Mouse (Mus musculus) liver, adult 2 months (tissue): ENCODE data around the gene Hist2h3b. TPM values are rescaled to one million over a fixed set of nuclear protein-coding genes. Genes with fewer than 3 reads are reported as not detected.
A peak's percentile ranks its signal among the peaks of the same experiment; 100 is the strongest.
"Not testable (repeated sequence)": the region's sequence is repeated elsewhere in the genome, so short reads cannot be mapped to it uniquely, and the experiment has no call there.

Experiments used
- DNase-seq: peaks from one replicate; pipeline ENCODE4 v3.0.0-alpha.2; 2011; ENCODE audit warnings: low read depth, low spot score; ENCODE audit errors: extremely low read depth
- H3K27ac ChIP-seq: fragments of 200-500 bp; replicated peaks from 2 replicates; pipeline ENCODE4 v1.5.1; 2012; ENCODE audit warnings: low read depth, mild to moderate bottlenecking, control low read depth, inconsistent platforms, low read length; ENCODE audit not compliant: insufficient read depth
- H3K27me3 ChIP-seq: fragments of 200-500 bp; 2 replicates; pipeline ENCODE4 v1.6.1; 2012; ENCODE audit warnings: mild to moderate bottlenecking, moderate library complexity, low read length, inconsistent platforms; ENCODE audit not compliant: control insufficient read depth, insufficient read depth
- H3K36me3 ChIP-seq: fragments of 200-500 bp; 2 replicates; pipeline ENCODE4 v1.6.1; 2012; ENCODE audit warnings: low read length, inconsistent platforms; ENCODE audit not compliant: control insufficient read depth, insufficient read depth
- H3K4me1 ChIP-seq: fragments of 200-500 bp; 2 replicates; pipeline ENCODE4 v1.6.1; 2011; ENCODE audit warnings: low read length; ENCODE audit not compliant: control insufficient read depth, insufficient read depth
- H3K4me3 ChIP-seq: fragments of 200-500 bp; 2 replicates; pipeline ENCODE4 v1.5.1; 2011; ENCODE audit warnings: low read depth, mild to moderate bottlenecking, control low read depth, low read length, moderate library complexity; ENCODE audit not compliant: insufficient read depth
- H3K79me2 ChIP-seq: fragments of 200-500 bp; 2 replicates; pipeline ENCODE4 v1.6.1; 2012; ENCODE audit warnings: inconsistent platforms, mild to moderate bottlenecking, low read length, moderate library complexity; ENCODE audit not compliant: control insufficient read depth, insufficient read depth
- H3K9ac ChIP-seq: fragments of 200-500 bp; 2 replicates; pipeline ENCODE4 v1.6.1; 2012; ENCODE audit warnings: low read depth, mild to moderate bottlenecking, control low read depth, inconsistent platforms, low read length
- CTCF ChIP-seq: fragments of 200-500 bp; IDR thresholded peaks from 2 replicates; pipeline ENCODE4 v1.5.1; 2011; ENCODE audit warnings: low read depth, low read length, control low read depth
- POLR2A ChIP-seq: fragments of 200-500 bp; IDR thresholded peaks from 2 replicates; pipeline ENCODE4 v1.6.1; 2011; ENCODE audit warnings: low read length, control low read depth; ENCODE audit not compliant: insufficient read depth; ENCODE audit errors: extremely low read depth
- WGBS: fragments of 180-500 bp; shearing (Covaris S2); methylation state at CpG from one replicate; pipeline ENCODE4 v1.1.7; 2018; 5-methylcytosine and 5-hydroxymethylcytosine counted together
- polyA plus RNA-seq: library from polyadenylated mRNA; depleted of rRNA; stranded (reverse); fragments of >200 nt; gene quantifications from 2 replicates; pipeline ENCODE4 v1.2.3, GENCODE M21; 2012; rRNA removed
- total RNA-seq: library from RNA; depleted of rRNA; stranded (reverse); fragments of >200 nt; gene quantifications from 2 replicates; pipeline ENCODE4 v1.2.3, GENCODE M21; 2014; rRNA removed

Gene Hist2h3b
- 29.2 and 49.8 TPM in 2 replicates for total RNA-seq
- 5.7 and 5.8 TPM in 2 replicates for polyA plus RNA-seq

DNA sequence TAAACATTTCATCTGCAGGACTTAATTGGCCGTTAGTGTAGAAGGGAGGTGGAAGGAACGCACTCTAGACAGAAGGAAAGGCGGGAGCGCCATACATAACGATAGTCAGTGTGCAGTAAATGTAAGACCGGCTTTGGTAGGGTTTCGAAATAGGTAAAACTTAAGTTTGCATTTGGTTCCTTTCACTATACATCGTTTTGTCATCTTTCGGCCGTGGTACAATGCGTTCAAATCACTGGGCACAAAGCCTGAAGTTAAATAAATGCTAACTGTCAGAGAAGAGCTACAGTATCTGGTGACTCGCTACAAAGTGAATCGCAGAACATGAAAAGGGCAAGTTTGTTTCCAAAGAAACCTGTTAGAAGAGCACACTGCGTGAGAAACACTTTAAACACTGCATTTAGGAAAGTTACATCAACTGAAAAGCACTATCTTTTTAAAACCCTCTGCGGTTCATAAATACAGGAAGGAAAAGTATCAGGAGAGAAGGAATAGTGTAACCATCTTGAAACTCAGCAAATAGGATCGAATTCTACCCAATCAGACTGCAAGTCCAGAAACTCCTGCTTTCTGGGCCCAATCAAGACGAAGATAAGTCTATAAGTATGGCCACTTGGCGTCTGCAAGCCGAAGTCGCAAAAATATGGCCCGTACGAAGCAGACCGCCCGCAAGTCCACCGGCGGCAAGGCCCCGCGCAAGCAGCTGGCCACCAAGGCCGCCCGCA is at the start of gene Hist2h3b:
Gene Hist2h3b, plus strand, starts transcription at position 604 of the 725 bp plus-strand sequence.
- H3K4me1 ChIP-seq: peaks cover 8% of the 10 kb centered on the region; the same call in 1 of the 2 replicates
- TF ChIP-seq POLR2A (peak; percentile 92), CTCF (no peak)
- DNase-seq: peak; percentile 96
- H3K9ac ChIP-seq: peak within 1 kb of the TSS; percentile 59
- 18% methylated on average over 30 of the region's 30 CpGs for WGBS
- peak within 1 kb of the TSS; percentile 64 for H3K4me3 ChIP-seq
- H3K79me2 ChIP-seq: no peaks in the 10 kb centered on the region
- H3K27ac ChIP-seq: peak within 1 kb of the TSS; percentile 84
- H3K36me3 ChIP-seq: no peaks in the 10 kb centered on the region
- no peaks in the 10 kb centered on the region for H3K27me3 ChIP-seq

DNA sequence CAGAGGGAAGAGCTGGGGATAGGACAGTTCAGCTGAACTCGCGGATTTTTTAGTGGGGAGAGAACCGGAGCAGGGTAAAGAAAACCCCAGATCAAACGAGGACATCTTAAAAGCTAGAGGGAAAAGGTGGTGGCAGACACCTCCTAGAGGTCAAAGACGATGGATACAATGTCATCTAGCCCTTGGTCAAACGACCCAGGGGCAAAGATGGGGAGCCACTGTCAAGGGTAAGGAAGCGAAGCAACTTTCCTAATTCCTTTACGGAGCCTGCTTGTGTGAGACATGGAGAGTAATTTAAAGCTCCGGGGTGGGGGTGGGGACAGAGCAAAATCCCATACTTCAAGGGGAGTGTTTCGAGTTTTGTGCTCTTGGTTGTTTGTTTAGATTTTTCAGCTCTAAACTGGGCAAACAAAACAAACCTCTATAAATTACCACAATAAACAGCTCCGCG is 49.2 kb upstream of the Hist2h3b start:
- 0% methylated on average over 12 of the region's 12 CpGs for WGBS
- peak overlapping the region; percentile 97 for H3K27ac ChIP-seq
- no peaks in the 10 kb centered on the region for H3K79me2 ChIP-seq
- TF ChIP-seq CTCF (no peak; the same call in 1 of the 2 replicates), POLR2A (no peak)
- H3K4me3 ChIP-seq: peak overlapping the region; percentile 58
- H3K36me3 ChIP-seq: no peaks in the 10 kb centered on the region
- peak overlapping the region; percentile 94 for H3K9ac ChIP-seq
- H3K4me1 ChIP-seq: peaks cover 13% of the 10 kb centered on the region
- peak; percentile 55 for DNase-seq
- no peaks in the 10 kb centered on the region for H3K27me3 ChIP-seq

DNA sequence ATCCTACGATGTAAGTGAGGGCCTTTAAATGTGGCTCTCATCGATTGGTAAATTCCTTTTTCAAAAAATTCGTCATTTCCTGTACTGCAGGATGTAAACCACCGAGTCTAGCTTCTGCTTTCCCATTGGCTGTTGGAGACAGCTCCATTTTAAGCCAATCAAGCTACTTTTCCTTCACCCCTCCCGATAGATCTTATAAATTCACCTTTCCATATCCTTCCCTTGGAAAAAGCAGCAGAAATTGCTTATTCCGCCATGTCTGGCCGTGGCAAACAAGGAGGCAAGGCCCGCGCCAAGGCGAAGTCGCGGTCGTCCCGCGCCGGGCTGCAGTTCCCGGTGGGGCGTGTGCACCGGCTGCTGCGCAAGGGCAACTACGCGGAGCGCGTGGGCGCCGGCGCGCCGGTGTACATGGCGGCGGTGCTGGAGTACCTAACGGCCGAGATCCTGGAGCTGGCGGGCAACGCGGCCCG is 48.8 kb upstream of the Hist2h3b start, which contains the start of the genes Bola1 and Hist2h2ab:
Gene Bola1, minus strand, starts transcription at position 49 of the 470 bp plus-strand sequence.
Gene Hist2h2ab, plus strand, starts transcription at position 205 of the 470 bp plus-strand sequence.
- peak within 1 kb of the TSS; percentile 97 for H3K27ac ChIP-seq
- TF ChIP-seq POLR2A: peak; percentile 53; the same call in 1 of the 2 replicates
- no peak for TF ChIP-seq CTCF
- H3K27me3 ChIP-seq: no peaks in the 10 kb centered on the region
- H3K4me3 ChIP-seq: peak within 1 kb of the TSS; percentile 85
- under 1% methylated on average over 37 of the region's 37 CpGs for WGBS
- no peaks in the 10 kb centered on the region for H3K79me2 ChIP-seq
- no peaks in the 10 kb centered on the region for H3K36me3 ChIP-seq
- peak; percentile 94 for DNase-seq
- peak within 1 kb of the TSS; percentile 94 for H3K9ac ChIP-seq
- peaks cover 13% of the 10 kb centered on the region for H3K4me1 ChIP-seq

DNA sequence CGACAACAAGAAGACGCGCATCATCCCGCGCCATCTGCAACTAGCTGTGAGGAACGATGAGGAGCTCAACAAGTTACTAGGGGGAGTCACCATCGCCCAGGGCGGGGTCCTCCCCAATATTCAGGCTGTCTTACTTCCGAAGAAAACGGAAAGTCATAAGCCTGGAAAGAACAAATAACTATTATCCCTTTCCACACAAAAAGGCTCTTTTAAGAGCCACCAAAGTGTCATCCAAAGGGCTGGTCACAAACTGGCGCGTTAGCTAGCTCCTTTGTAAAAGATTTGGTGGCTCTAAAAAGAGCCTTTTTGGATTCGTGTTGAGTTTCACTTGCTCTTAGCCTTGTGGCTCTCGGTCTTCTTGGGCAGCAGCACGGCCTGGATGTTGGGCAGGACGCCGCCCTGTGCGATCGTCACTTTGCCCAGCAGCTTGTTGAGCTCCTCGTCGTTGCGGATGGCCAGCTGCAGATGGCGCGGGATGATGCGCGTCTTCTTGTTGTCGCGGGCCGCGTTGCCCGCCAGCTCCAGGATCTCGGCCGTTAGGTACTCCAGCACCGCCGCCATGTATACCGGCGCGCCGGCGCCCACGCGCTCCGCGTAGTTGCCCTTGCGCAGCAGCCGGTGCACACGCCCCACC is 48.2 kb upstream of the Hist2h3b start:
- H3K79me2 ChIP-seq, H3K27me3 ChIP-seq, H3K36me3 ChIP-seq, DNase-seq: not testable (repeated sequence)
- peak overlapping the region; percentile 97 for H3K27ac ChIP-seq
- peaks cover 13% of the 10 kb centered on the region for H3K4me1 ChIP-seq
- peak overlapping the region; percentile 85 for H3K4me3 ChIP-seq
- H3K9ac ChIP-seq: peak overlapping the region; percentile 93
- WGBS: under 1% methylated on average over 45 of the region's 47 CpGs

DNA sequence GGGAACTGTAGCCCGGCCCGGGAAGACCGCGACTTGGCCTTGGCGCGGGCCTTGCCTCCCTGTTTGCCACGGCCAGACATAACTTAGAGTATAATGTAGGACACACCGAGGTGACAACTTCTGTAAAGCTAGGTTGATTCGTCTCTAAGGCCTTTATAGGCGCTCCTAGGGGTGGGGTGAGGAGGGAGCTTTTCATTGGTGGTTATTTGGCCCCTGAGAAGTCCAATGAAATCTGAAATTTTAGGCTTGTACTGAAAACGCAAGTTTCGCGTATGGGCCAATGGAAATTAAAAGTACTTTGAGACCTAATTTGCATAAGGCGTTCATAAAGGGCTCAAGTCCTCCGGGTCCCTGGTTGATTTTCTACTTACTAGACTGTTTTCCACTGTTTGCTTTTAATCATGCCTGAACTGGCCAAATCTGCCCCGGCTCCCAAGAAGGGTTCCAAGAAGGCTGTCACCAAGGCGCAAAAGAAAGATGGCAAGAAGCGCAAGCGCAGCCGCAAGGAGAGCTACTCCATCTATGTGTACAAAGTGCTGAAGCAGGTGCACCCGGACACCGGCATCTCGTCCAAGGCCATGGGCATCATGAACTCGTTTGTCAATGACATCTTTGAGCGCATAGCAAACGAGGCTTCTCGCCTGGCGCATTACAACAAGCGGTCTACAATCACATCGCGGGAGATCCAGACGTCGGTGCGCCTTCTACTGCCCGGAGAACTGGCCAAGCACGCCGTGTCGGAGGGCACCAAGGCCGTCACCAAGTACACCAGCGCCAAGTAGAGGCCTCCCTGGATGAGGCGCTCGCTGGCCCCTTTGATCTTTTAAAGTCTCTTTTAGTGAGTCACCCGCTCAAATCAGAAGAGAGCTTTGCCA is 47.5 kb upstream of the Hist2h3b start, which contains the start of the genes Hist2h2ac and Hist2h2be:
Gene Hist2h2ac, minus strand, starts transcription at position 116 of the 875 bp plus-strand sequence.
Gene Hist2h2be, plus strand, starts transcription at position 355 of the 875 bp plus-strand sequence.
- peak within 1 kb of the TSS; percentile 85 for H3K4me3 ChIP-seq
- H3K79me2 ChIP-seq: no peaks in the 10 kb centered on the region
- peak; percentile 99 for DNase-seq
- no peaks in the 10 kb centered on the region for H3K27me3 ChIP-seq
- peak within 1 kb of the TSS; percentile 93 for H3K9ac ChIP-seq
- H3K4me1 ChIP-seq: peaks cover 9% of the 10 kb centered on the region
- H3K27ac ChIP-seq: peak within 1 kb of the TSS; percentile 97
- no peaks in the 10 kb centered on the region for H3K36me3 ChIP-seq
- TF ChIP-seq POLR2A (peak; percentile 89), CTCF (no peak)
- under 1% methylated on average over 43 of the region's 43 CpGs for WGBS
